Mouse (Mus musculus): ENCODE measurements at regions not wholly inside any gene's neighbourhood (a gene's known extent, or its start where the extent isn't known, plus 50 kb on each side); places are given as distances from the start of the nearest gene placed in this dataset.

GRCm38 (mm10) chrX:77422206-77422605 is 88.6 kb upstream of the Tbl1x start:
- TF ChIP-seq CTCF (IDR thresholded peaks at IDR 0.05; ENCODE audit: low read depth, low read length) = no peak
- no peak for TF ChIP-seq POLR2A (IDR thresholded peaks at IDR 0.05; ENCODE audit: extremely low read depth, insufficient read depth, low read length)
